Mouse (Mus musculus) brain, embryonic 14.5 days (tissue): ENCODE measurements at regions not wholly inside any gene's neighbourhood (a gene's known extent, or its start where the extent isn't known, plus 50 kb on each side); places are given as distances from the start of the nearest gene placed in this dataset.

ENCODE experiments used
- CTCF ChIP-seq: fragments of 200-500 bp; IDR thresholded peaks from 2 replicates; pipeline ENCODE4 v1.5.1; 2012; ENCODE audit warnings: inconsistent platforms, mild to moderate bottlenecking, moderate library complexity, borderline replicate concordance; ENCODE audit not compliant: insufficient read depth, insufficient read length; ENCODE audit errors: extremely low read depth
- POLR2A ChIP-seq: fragments of 200-500 bp; IDR thresholded peaks from 2 replicates; pipeline ENCODE4 v1.6.1; 2012; ENCODE audit warnings: mild to moderate bottlenecking, inconsistent platforms, borderline replicate concordance; ENCODE audit not compliant: poor library complexity, insufficient read depth, insufficient read length, severe bottlenecking; ENCODE audit errors: extremely low read depth

- TF ChIP-seq CTCF (no peak), POLR2A (no peak)
Measured at GRCm38 (mm10) chr8:60745877-60746276, 113.2 kb downstream of the Mfap3l start.
